Mouse (Mus musculus): ENCODE measurements around the gene Amotl1. TPM values are rescaled to one million over a fixed set of nuclear protein-coding genes. Genes with fewer than 3 reads are reported as not detected.

The Amotl1 gene
- polyA plus RNA-seq, 1 experiment from 2014 or later, result 19.1 TPM

DNA sequence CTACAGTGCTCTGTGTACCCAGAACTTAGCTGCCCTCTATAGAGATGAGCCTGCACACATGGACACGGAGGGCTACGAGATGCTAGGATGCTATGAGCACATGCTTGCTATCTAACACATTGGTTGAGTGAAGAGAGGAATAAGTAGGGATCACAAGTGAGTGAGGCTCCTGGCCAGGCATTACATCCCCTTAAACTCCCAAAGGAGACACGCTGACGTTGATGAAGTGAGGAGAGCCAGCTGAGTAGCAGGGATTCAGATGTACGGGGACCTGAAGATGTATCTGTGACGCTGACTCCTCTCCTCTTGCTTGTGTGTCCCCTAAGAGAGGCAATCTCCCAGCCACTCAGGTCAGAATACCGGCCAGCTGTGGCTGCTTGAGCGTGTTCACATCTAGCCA lies 3.0 kb upstream of the Amotl1 start:
- Histone ChIP-seq H3K9me3 (ENCODE audit: control insufficient read depth, low read length) (no peaks in the 10 kb centered on the region), H3K4me1 (ENCODE audit: control insufficient read depth, insufficient read depth, low read length) (peaks cover 6% of the 10 kb centered on the region; the same call in 1 of the 2 replicates), H3K27ac (ENCODE audit: low read depth, low read length) (no peak overlapping the region), H3K36me3 (ENCODE audit: control insufficient read depth, insufficient read depth, low read length) (no peaks in the 10 kb centered on the region), H3K4me2 (ENCODE audit: low read depth) (no peak overlapping the region), H3K27me3 (ENCODE audit: control insufficient read depth, insufficient read depth, low read length) (no peaks in the 10 kb centered on the region), H3K9ac (ENCODE audit: low read length) (no peak overlapping the region), H3K4me3 (ENCODE audit: low read depth, low read length) (no peak overlapping the region)
- DNase-seq (ENCODE audit: low spot score) (no peak), ATAC-seq (ENCODE audit: insufficient read depth, low FRiP score, low TSS enrichment) (no peak)
- 81% methylated on average over 8 of the region's 8 CpGs for WGBS

DNA sequence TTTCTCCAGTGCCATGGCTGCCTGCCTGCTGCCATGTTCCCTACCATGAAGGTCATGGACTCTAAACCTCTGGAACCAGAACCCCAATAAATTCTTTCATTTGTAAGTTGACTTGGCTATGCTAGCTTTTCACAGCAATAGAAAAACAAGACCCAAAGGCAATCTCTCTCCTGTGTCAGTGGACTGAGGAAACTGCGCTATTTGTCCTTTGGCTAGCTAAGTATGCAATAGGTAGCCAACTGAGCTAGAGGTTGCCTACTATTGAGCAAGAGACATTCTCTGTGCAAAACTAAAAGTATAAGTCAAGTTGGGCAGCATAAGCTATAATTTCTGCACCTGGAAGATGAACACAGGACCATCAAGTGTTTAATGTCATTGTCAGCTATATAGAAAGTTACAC lies 1.8 kb upstream of the Amotl1 start:
- ATAC-seq (ENCODE audit: insufficient read depth, low FRiP score, low TSS enrichment) (no peak), DNase-seq (ENCODE audit: low spot score) (no peak)
- 95% methylated on average over 1 of the region's 1 CpGs for WGBS
- Histone ChIP-seq H3K27me3 (ENCODE audit: control insufficient read depth, insufficient read depth, low read length) (no peaks in the 10 kb centered on the region), H3K4me1 (ENCODE audit: control insufficient read depth, insufficient read depth, low read length) (peaks cover 6% of the 10 kb centered on the region; the same call in 1 of the 2 replicates), H3K27ac (ENCODE audit: low read depth, low read length) (no peak overlapping the region), H3K9me3 (ENCODE audit: control insufficient read depth, low read length) (no peaks in the 10 kb centered on the region), H3K4me2 (ENCODE audit: low read depth) (no peak overlapping the region), H3K36me3 (ENCODE audit: control insufficient read depth, insufficient read depth, low read length) (no peaks in the 10 kb centered on the region), H3K4me3 (ENCODE audit: low read depth, low read length) (no peak overlapping the region), H3K9ac (ENCODE audit: low read length) (no peak overlapping the region)

DNA sequence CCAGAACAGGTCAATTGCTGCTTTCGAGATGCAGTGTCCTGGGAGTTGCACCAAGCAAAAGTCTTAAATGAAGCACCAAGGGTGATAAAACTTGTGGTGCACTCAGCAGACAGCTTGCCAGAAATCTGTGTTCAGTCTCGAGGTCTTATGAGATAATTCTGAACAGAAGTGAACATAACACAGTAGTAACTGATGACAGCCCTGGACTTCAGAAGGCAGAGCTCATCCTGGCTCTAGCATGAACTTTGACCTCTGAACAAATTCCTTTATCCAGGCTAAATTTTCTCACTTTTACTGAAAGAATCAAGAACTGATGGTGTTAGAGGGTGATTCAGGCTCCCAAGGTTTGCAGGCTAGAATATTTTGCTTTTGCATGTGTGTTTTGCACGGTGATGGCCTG lies 1.2 kb upstream of the Amotl1 start:
- H3K4me3 ChIP-seq (ENCODE audit: low read depth, low read length), result no peak overlapping the region
- no peak overlapping the region for H3K4me2 ChIP-seq (ENCODE audit: low read depth)
- no peaks in the 10 kb centered on the region for H3K27me3 ChIP-seq (ENCODE audit: control insufficient read depth, insufficient read depth, low read length)
- no peak overlapping the region for H3K9ac ChIP-seq (ENCODE audit: low read length)
- H3K27ac ChIP-seq (ENCODE audit: low read depth, low read length), result no peak overlapping the region
- no peaks in the 10 kb centered on the region for H3K36me3 ChIP-seq (ENCODE audit: control insufficient read depth, insufficient read depth, low read length)
- no peaks in the 10 kb centered on the region for H3K9me3 ChIP-seq (ENCODE audit: control insufficient read depth, low read length)
- peaks cover 6% of the 10 kb centered on the region; the same call in 1 of the 2 replicates for H3K4me1 ChIP-seq (ENCODE audit: control insufficient read depth, insufficient read depth, low read length)
- no peak for DNase-seq (ENCODE audit: low spot score)
- no peak for ATAC-seq (ENCODE audit: insufficient read depth, low FRiP score, low TSS enrichment)
- WGBS, result 83% methylated on average over 3 of the region's 3 CpGs

DNA sequence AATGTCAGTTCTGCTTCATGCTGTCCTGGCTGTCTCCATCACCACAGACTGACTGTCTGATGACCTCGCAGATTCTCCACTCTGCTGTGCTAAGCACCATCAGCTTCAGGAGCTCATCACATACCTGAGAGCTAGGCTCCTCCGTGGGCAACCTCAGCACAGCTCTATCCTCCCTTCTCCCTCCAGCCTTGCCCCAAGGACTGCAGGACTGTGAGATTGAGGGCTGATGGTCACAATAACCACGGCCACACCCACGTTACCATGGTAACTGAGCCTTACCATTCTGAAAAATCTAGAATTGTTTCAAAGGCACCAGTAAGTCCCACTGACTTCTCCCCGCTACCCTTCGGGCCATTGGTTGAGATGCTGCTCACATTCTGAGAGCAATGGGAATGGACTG lies 1.5 kb downstream of the Amotl1 start:
- DNase-seq (ENCODE audit: low spot score), result no peak
- no peaks in the 10 kb centered on the region for H3K9me3 ChIP-seq (ENCODE audit: control insufficient read depth, low read length)
- H3K27ac ChIP-seq (ENCODE audit: low read depth, low read length), result no peak overlapping the region; the same call in 1 of the 2 replicates
- no peak overlapping the region for H3K9ac ChIP-seq (ENCODE audit: low read length)
- peaks cover 6% of the 10 kb centered on the region for H3K4me1 ChIP-seq (ENCODE audit: control insufficient read depth, insufficient read depth, low read length)
- ATAC-seq (ENCODE audit: insufficient read depth, low FRiP score, low TSS enrichment), result no peak
- no peak overlapping the region for H3K4me3 ChIP-seq (ENCODE audit: low read depth, low read length)
- no peak overlapping the region for H3K4me2 ChIP-seq (ENCODE audit: low read depth)
- H3K36me3 ChIP-seq (ENCODE audit: control insufficient read depth, insufficient read depth, low read length), result no peaks in the 10 kb centered on the region
- WGBS, result 69% methylated on average over 6 of the region's 6 CpGs
- H3K27me3 ChIP-seq (ENCODE audit: control insufficient read depth, insufficient read depth, low read length), result no peaks in the 10 kb centered on the region

DNA sequence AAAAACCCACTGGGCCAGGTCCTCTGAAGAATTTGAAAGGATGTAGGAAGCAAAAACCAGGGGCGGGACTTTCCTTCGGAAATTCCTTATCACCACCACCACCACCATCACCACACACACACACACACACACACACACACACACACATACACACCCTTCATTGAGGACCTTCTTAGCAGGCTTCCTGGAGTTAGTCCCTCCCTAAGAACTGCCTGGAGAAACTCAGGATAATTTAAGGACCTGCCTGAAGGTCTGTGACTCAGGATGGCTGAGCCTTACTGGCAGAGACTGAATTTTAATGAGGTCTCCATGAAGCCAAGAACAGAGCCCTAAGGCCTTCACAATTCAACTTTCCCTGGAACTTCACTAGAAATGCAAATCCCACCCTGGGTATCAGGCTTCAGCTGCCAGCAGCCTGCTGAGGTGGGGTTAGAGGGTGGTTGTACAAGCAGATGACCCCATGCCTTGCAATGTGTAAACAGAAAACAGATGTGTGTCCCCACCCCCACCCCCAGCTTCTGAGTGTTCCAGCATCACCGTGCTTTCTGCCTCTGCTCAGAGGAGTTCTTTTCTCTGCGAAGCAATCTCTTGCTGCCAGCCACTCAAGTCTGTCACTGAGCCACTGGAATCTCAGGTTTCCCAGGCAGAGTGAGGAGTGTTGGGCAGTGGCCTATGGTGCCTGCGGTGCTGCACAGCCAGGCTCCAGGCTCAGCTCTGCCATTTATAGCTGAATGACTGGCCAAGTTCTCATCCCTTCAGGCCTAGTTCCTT lies 2.4 kb downstream of the Amotl1 start:
- Histone ChIP-seq H3K27ac (ENCODE audit: low read depth, low read length) (no peak overlapping the region; the same call in 1 of the 2 replicates), H3K4me2 (ENCODE audit: low read depth) (no peak overlapping the region), H3K9ac (ENCODE audit: low read length) (no peak overlapping the region), H3K4me1 (ENCODE audit: control insufficient read depth, insufficient read depth, low read length) (peaks cover 6% of the 10 kb centered on the region), H3K4me3 (ENCODE audit: low read depth, low read length) (no peak overlapping the region), H3K9me3 (ENCODE audit: control insufficient read depth, low read length) (no peaks in the 10 kb centered on the region), H3K36me3 (ENCODE audit: control insufficient read depth, insufficient read depth, low read length) (no peaks in the 10 kb centered on the region), H3K27me3 (ENCODE audit: control insufficient read depth, insufficient read depth, low read length) (no peaks in the 10 kb centered on the region)
- DNase-seq (ENCODE audit: low spot score) (peak; percentile 56), ATAC-seq (ENCODE audit: insufficient read depth, low FRiP score, low TSS enrichment) (no peak)
- WGBS, result 23% methylated on average over 5 of the region's 5 CpGs

GRCm38 (mm10) chr9:14641310-14642067 lies 3.4 kb downstream of the Amotl1 start:
- Histone ChIP-seq H3K4me2 (ENCODE audit: low read depth) (no peak overlapping the region), H3K9ac (ENCODE audit: low read length) (no peak overlapping the region), H3K4me1 (ENCODE audit: control insufficient read depth, insufficient read depth, low read length) (peaks cover 6% of the 10 kb centered on the region), H3K27me3 (ENCODE audit: control insufficient read depth, insufficient read depth, low read length) (no peaks in the 10 kb centered on the region), H3K36me3 (ENCODE audit: control insufficient read depth, insufficient read depth, low read length) (no peaks in the 10 kb centered on the region), H3K27ac (ENCODE audit: low read depth, low read length) (0 out of 2 replicates have a peak overlapping the region, but pooled peaks have one; percentile 14), H3K9me3 (ENCODE audit: control insufficient read depth, low read length) (no peaks in the 10 kb centered on the region), H3K4me3 (ENCODE audit: low read depth, low read length) (no peak overlapping the region)
- ATAC-seq (ENCODE audit: insufficient read depth, low FRiP score, low TSS enrichment) (no peak), DNase-seq (ENCODE audit: low spot score) (peak; percentile 32)
- 39% methylated on average over 7 of the region's 7 CpGs for WGBS

DNA sequence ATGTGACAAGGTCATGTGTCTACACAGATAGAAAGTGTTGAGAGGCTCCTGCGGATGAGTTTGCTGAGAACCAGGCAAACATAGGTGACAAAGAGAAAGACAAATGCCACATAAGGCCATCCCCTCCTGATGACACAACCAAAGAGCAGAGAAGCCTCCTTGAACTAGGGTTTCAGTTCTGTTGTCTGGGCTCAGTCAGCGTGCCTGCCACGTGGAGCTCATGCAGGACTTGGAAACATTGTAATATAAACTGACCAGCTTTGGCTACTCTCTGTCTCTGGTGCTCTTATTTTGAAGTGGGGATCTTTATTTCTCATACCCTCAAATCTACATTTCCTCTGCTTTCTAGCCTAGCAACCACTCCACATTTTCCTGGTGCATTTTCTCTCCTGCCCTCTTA lies 8.6 kb downstream of the Amotl1 start:
- DNase-seq (ENCODE audit: low spot score) (no peak), ATAC-seq (ENCODE audit: insufficient read depth, low FRiP score, low TSS enrichment) (no peak)
- H3K27me3 ChIP-seq (ENCODE audit: control insufficient read depth, insufficient read depth, low read length), result peaks cover 3% of the 10 kb centered on the region; the same call in 1 of the 2 replicates
- H3K9me3 ChIP-seq (ENCODE audit: control insufficient read depth, low read length), result no peaks in the 10 kb centered on the region
- H3K27ac ChIP-seq (ENCODE audit: low read depth, low read length), result no peak overlapping the region
- WGBS, result 82% methylated on average over 3 of the region's 3 CpGs
- H3K4me3 ChIP-seq (ENCODE audit: low read depth, low read length), result no peak overlapping the region
- H3K36me3 ChIP-seq (ENCODE audit: control insufficient read depth, insufficient read depth, low read length), result no peaks in the 10 kb centered on the region
- H3K4me2 ChIP-seq (ENCODE audit: low read depth), result no peak overlapping the region
- no peak overlapping the region for H3K9ac ChIP-seq (ENCODE audit: low read length)
- peaks cover 9% of the 10 kb centered on the region for H3K4me1 ChIP-seq (ENCODE audit: control insufficient read depth, insufficient read depth, low read length)

- WGBS, result 82% methylated on average over 7 of the region's 7 CpGs
- ATAC-seq (ENCODE audit: insufficient read depth, low FRiP score, low TSS enrichment), result no peak
Observed at GRCm38 (mm10) chr9:14635551-14635950, 9.3 kb downstream of the Amotl1 start.

More at GRCm38 (mm10) chr9:14635551-14635950, 9.3 kb downstream of the Amotl1 start:
- peaks cover 3% of the 10 kb centered on the region; the same call in 1 of the 2 replicates for H3K27me3 ChIP-seq (ENCODE audit: control insufficient read depth, insufficient read depth, low read length)
- no peak overlapping the region for H3K27ac ChIP-seq (ENCODE audit: low read depth, low read length)
- no peak overlapping the region for H3K4me3 ChIP-seq (ENCODE audit: low read depth, low read length)
- no peak overlapping the region for H3K9ac ChIP-seq (ENCODE audit: low read length)
- no peak for DNase-seq (ENCODE audit: low spot score)
- H3K4me1 ChIP-seq (ENCODE audit: control insufficient read depth, insufficient read depth, low read length), result peaks cover 9% of the 10 kb centered on the region
- H3K36me3 ChIP-seq (ENCODE audit: control insufficient read depth, insufficient read depth, low read length), result no peaks in the 10 kb centered on the region
- H3K4me2 ChIP-seq (ENCODE audit: low read depth), result no peak overlapping the region
- H3K9me3 ChIP-seq (ENCODE audit: control insufficient read depth, low read length), result no peaks in the 10 kb centered on the region

All from neural tube, embryonic 11.5 days (tissue).